Mouse (Mus musculus) heart, adult 2 months (tissue): ENCODE results near the gene Zdhhc21.

Experiments used
- CTCF ChIP-seq: fragments of 200-600 bp; IDR thresholded peaks from 2 replicates; pipeline ENCODE4 v1.8.1; 2022; ENCODE audit warnings: antibody characterized with exemption, mild to moderate bottlenecking, moderate library complexity
- POLR2A ChIP-seq: fragments of 200-500 bp; IDR thresholded peaks from 2 replicates; pipeline ENCODE4 v1.6.1; 2011; ENCODE audit warnings: mild to moderate bottlenecking, low read depth, low read length, control low read depth; ENCODE audit not compliant: insufficient read depth

DNA sequence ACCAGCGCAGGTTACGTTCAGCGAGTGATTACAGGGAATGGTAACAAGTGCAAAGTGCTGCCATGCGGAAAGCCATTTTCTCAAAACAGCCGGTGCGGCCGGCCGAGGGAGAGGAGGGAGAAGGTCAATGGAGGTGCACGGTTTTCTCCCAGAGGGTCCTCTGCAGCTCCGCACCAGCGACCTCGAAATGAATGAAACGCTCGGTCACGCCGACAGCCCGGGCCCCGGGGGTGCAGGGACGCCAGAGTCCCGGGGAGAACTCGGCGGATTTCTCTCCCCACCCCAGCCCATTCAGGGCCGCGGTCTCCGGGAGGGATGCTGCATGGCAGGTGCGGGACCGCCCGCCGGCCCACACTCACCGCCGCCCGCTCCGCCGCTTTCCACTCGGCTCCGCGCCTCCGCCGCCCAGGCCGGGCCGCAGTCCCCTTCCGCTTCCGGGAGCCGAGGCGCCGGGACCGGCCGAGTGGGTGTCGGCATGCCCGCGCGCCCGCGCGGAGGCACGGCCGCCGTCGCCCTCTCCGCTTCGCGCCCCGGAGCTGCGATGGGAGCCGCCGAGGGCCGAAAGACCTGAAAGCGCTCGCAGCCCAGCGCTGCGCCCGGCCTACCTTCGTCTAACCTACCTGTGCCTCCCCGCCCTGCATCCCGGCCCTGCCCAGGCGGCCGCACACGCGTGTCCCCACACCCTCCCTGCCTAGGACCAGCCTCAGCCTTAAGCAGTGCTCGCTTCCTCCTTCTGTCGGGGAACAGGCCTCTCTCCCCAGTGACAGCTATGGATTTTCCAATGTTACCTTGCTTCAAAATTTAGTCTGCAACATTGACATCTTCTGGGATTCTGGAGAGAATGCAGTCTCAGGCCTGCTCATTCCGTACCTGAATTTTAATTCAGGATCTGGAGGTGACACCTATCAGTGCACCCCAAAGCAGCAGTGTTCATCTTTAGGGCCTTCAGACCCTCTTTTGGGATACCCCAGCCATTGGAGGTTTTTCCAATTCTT is at the start of gene Zdhhc21:
- TF ChIP-seq CTCF (no peak), POLR2A (no peak)
